Mouse (Mus musculus) frontal cortex, postnatal 14 days (tissue): Measurements from ENCODE around the gene Lgsn.
A peak's percentile ranks its signal among the peaks of the same experiment; 100 is the strongest.

Source experiments
- DNase-seq, 2 experiments: peaks; one replicate each; pipeline ENCODE4 v3.0.0; 2022; ENCODE audit warnings: low spot score in 2 of 2

The Lgsn gene

GRCm38 (mm10) chr1:31214831-31215230 is 38.6 kb downstream of the Lgsn start:
- no peak for DNase-seq

- no peak for DNase-seq
Observed at GRCm38 (mm10) chr1:31220599-31221250, 44.5 kb downstream of the Lgsn start.

GRCm38 (mm10) chr1:31222564-31222963 is 46.4 kb downstream of the Lgsn start, which contains the start of the genes 4931428L18Rik and Pih1d3:
4931428L18Rik (minus strand) TSS chr1:31222684.
Pih1d3 (plus strand) TSS chr1:31222838.
- DNase-seq, result no peak

GRCm38 (mm10) chr1:31233319-31234036 is 57.3 kb downstream of the Lgsn start:
- DNase-seq, result peak in 1 of 2 experiments; percentile 8
